Mouse (Mus musculus): Measurements from ENCODE around the gene Atf7ip.

Atf7ip gene

GRCm38 (mm10) chr6:136554774-136555522, 49.0 kb downstream of the Atf7ip start:
- DNase-seq = no peak

DNA sequence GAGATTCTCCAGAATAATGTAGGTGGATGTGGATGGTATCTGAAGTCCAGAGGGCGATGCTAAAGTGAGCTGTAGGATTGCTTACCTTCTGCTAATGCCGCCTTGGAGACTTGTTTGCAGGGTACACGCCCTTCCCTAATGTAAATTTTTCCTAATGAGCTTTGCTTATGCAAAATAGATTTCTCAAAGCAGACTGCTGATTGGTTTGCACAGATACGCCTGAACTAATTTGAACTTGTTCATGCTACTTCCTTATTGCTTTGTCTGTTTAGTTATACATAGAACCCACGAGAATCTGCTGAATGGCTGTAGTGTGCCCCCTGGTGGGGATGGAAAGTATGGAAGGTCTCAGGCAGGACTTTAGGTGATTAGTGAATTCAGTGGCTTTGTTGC, 49.6 kb downstream of the Atf7ip start:
- DNase-seq = peak; percentile 42

DNA sequence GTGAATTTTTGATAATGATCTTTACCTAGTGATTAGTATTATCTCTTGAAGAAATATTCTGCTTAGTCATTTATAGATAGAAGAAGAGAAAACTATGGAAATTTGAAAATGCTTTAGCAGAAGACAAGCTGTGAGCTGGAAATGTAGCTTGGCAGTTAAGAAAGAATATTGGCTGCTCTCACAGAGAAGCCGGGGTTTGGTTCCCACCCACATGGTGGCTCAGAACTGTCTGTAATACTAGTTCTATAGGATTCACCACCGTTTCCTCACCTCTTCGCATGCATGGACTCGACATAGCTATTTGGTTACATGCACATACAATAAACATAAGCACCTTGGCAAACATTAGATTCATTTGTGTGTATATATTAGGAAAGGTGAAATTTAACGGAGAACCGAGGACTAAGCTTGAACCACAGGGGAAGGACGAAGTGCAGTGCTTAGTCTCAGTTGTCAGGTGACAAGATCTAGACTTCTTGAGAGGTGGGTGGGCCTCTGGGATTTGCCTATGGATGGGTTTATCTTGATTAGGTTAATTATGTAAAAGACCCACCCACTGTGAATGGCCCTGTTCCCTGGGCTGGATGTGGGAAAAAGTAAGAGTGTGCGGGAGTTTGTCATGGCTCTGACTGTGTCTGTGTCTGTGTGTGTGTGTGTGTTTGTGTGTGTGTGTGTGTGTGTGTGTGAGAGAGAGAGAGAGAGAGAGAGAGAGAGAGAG, 52.5 kb downstream of the Atf7ip start:
- DNase-seq = no peak

- DNase-seq = no peak
Measured at GRCm38 (mm10) chr6:136566002-136566401, 60.0 kb downstream of the Atf7ip start.

GRCm38 (mm10) chr6:136590739-136591138, 84.8 kb downstream of the Atf7ip start:
- DNase-seq = no peak

- DNase-seq = no peak
Measured at GRCm38 (mm10) chr6:136594541-136594940, 88.6 kb downstream of the Atf7ip start.

GRCm38 (mm10) chr6:136602601-136603000, 96.6 kb downstream of the Atf7ip start:
- DNase-seq = no peak

DNA sequence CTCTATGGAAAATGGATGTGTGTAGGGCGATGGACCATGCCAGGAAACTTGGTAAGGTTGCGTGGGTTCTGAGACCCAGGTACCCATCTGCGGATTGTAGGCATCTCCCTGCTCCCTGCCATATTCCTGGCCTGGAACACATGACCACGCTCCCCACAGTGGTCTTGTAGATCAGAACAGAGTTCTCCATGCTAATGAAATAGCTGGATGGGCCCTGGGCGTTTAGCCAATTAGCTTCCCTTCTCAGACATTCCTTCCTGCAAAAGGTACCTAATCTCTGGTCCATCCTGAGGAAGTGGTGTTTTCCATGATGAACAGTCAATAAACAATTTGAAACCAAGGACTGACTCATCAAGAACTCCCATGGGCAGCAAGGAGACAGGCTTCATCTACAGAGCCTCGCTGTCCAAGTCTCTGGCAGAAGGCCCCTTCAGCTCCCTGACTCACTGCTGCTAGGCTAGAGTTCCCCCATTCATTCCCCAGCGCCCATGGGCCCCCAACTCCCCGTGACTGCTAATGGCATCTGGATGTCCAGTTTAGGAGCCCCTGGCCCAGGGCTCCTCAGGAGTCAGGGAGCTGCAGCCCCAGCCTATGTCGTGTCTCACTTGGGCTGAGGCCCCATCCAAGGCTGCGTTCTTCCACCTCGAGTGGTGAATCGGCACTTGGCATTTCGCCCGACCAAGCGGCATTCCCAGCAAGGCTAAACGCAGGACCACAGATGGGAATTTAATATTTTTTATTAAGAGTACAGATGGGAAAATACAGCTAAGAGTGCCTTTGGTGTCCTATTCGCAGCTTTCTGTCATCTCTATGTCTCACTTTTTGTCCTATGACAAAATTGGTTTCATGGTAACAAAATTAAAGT, 105.6 kb downstream of the Atf7ip start:
- no peak for DNase-seq

DNA sequence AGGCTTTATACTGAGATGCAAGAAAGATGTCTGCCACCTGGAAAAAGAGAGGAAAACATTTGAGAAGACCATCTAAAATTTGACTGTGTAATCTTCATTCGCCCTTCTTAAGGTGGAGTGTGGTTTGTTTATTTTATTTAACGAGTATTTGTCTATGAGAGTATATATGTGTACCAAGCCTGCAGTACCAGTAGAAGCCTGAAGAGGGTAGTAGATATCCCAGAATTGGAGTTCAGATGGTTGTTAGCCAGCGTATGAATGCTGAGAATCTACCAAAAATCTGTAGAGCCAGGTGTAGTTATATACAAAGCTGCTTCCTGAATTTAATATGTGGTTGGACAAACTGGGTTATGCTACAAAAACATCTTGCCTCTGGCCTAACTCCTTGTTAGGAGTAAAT, 106.3 kb downstream of the Atf7ip start:
- no peak for DNase-seq

DNA sequence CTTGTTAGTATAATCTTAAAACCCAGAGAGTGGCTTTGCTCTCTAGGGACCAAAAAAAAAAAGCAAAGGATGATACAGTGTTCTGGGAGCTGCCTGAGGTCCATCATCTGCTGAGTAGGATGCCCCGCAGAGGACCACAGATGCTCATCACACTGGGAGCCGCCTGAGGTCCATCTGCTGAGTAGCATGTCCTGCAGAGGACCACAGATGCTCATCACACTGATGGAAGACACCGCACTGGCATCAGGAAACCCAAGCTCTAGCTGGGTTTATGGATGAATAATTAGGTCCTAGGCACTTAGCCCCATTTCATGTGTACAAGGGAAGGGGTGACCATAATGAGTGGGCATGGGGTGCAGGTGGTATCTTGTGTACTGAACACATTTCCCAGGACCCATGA, 108.2 kb downstream of the Atf7ip start:
- DNase-seq = no peak

DNA sequence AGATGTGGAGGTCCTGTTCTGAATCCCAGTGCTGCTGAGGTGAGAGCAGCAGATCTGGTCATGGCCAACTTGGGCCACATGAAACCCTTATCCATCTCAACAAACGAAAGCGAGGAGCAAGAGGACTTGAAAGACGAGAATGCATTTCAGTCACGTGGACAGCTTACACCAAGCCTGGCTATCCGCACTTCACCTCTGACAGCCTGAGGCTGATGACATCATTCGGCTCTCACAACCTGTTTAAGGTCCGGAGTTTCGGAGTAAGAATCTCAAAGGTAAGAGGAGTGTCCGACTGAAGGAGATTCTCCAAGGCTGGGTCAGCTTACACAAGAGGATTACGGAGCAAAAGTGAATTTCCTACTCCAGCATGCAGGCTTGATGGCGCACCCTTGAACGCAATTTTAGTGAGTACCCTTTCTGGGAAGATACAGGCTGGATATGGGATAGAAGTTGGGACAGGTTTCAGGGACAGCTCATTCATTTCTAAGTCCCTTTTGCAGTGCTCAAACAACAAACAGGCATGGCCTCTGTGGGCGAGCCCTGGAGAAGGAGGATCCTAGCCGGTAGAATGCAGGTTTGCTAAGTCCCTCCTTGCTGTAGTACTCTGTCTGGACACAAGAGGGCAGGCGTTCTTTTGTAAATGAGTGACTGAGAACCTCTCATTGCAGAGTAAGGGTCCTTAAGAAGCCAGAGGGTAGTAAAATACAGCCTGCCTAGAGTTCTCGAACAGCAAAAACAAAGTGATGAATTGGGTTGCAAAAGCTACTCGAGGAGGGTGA, 114.6 kb downstream of the Atf7ip start:
- peak; percentile 54 for DNase-seq

- DNase-seq = no peak
Measured at GRCm38 (mm10) chr6:136625421-136625820, 119.5 kb downstream of the Atf7ip start.

DNA sequence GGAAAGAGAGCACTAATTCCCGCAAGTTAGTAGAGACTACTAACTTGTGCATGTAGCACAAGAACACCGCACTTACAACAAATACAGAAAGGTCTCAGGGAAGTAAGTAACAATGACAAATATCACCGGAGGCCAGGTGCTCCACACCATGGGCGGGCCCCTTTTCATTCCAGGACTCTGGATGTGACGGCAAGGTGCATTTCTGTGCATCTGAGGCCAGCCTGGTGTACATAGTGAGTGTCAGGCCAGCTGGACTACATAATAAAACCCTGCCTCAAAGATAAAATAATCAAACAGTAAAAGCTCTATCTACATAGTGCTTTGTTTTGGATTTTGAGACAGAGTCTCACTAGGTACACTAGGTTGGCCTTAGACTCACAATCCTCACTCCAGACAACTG, 123.7 kb downstream of the Atf7ip start:
- DNase-seq = no peak

DNA sequence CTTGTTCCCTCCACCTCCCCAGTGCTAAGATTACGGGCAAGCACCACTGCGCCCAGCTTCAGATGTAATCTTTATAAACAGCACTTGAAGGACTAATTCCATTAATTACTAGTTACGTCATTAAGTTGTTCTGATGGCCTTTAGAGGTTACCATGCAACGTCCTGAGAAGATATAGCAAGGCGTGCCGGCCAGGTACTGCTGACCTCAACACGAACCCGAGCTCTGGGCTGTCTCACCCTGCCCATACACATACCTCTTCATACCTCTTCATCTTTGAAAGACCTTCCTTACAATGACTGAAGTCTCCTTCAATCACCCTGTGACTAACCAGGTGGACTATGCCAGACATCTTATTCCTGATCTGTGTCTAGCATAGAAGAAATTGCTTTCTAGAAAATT, 125.6 kb downstream of the Atf7ip start:
- DNase-seq = no peak

DNA sequence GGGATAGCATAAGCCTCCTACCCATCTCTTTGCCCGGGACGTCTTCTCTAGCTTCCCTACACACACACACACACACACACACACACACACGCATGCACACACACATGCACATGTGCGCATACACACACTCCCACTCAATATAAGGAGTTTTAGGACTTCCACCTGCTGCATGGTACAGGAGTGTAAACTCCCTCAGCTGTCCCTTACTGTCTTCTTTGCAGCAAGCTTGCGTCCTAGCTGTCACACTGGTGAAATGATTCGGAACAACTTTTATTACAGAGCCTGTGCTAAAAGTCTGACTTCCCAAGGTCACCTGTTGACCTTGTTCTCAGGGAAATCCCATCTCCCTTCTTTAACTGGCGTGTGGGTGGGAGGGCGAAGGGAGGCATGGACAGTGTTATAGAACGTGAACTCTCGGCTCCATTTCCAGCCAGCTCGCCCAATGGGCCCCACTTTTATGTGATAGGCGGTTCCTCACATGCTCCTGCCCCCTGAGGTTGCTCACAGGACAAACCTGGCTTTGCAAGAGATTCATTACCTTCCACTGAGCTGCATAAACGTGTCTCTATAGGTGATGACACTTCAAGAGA, 126.1 kb downstream of the Atf7ip start:
- DNase-seq = no peak

GRCm38 (mm10) chr6:136633154-136633553, 127.2 kb downstream of the Atf7ip start:
- no peak for DNase-seq

GRCm38 (mm10) chr6:136633719-136634118, 127.8 kb downstream of the Atf7ip start:
- no peak for DNase-seq

DNA sequence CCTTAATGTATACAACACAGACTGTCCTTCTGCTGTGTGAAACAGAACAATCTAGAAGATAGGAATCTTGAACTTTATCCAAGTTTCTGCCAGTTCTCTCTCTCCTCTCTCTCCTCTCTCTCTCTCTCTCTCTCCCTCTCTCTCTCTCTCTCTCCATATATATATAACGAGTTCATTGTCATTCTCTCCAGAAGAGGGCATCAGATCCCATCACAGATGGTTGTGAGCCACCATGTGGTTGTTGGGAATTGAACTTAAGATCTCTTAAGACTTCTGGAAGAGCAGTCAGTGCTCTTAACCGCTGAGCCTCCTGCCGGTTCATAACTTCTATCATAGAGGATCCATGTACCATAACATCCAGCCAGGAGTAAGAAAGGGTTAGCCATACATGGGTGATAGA, 129.0 kb downstream of the Atf7ip start:
- no peak for DNase-seq

DNA sequence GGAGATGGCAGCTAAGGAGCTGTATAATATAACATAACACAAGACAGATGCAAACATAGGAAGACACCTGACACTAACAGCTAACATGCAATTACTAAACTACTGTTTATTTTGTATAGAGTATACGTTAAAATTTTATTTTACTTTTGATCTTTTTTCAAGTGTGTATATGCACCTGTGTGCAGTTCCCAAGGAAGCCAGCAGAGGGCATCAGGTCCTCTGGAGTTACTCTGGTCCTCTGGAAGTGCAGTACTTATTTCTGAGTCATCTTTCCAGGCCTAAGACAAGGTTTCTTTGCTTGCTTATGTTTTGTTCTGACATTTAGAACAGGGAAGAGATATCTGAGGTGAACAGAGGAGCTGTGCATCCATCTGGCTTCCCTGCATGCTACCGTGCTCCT, 138.2 kb downstream of the Atf7ip start:
- DNase-seq = no peak

DNA sequence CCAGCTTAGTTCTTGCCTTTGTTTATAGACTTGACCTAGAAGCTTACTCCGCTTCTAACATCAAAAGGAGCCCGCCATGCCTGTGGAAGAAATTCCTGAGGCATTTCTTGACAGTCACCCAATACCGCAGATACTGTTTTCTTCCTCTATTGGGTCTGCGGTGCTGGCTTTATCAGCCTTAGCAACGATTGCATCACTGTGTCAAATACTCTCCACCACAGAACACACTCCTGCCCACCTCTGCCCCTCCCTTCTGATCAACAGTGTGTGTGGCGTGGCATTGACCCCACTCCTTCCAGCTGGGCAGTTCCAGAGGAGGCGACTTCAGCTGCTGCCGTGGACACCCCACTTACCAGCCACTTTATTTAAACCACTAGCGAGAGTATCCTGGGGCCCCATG, 139.8 kb downstream of the Atf7ip start:
- no peak for DNase-seq

- DNase-seq = no peak
Measured at GRCm38 (mm10) chr6:136646207-136646606, 140.2 kb downstream of the Atf7ip start.

DNA sequence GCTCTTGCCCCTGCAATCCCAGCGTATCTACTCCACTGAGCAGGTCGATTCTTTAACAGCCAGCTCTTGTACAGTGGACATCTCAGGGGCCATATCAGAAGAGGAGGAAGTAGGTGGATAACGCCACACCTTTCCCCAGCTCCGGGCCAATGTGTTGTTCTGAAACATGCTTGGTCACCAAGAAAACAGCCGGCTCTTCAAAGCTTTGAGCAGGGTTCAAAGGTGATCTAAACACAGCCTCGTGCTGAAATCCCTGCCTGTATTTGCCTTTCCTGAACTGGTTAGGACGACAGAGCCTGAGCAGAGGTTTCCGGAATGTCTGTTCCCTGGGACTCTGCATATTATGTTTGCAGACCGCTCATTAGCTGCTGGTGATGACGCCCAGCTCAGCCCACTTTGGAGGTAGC, 141.5 kb downstream of the Atf7ip start:
- DNase-seq = no peak
